Mouse (Mus musculus): ENCODE data around the gene Nxn.
A peak's percentile ranks its signal among the peaks of the same experiment; 100 is the strongest.

Gene Nxn

GRCm38 (mm10) chr11:76361422-76361821 lies 37.5 kb downstream of the Nxn start:
- no peak for DNase-seq (ENCODE audit: low spot score)

- no peak for DNase-seq (ENCODE audit: low spot score)
Observed at GRCm38 (mm10) chr11:76360255-76360654, 38.7 kb downstream of the Nxn start.

DNA sequence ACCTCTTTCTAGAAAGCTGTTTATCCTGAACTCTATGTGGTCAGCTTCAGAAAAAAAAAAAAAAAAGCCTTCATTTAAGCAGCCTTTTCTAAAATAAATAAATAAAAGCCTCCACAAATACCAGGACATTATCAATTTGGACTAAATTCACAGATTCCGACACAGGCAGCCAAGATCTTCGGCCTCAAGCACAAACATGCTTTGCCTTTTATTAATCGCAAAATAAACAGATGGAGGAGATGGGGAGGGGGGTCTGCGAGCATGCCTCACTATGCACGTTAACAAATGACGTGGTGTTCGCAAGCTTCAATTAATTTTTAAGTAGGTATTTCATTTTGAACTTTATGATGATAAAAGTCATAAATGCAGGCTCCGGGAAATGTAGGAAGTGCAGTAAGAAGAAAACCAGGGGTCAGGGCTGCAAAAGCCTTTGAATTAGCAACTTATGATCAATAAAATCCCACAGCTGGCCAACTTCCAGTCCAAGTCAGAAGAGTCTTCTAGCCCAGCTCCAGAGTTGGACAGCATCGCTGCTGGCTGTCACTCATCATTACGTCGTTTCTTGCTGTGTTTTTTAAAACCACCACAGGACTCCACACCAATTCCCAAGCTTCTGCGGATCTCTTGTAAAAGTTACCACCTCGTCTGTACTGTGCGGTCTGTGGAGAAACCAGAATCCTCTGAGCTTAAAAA lies 40.2 kb downstream of the Nxn start:
- no peak for DNase-seq (ENCODE audit: low spot score)

GRCm38 (mm10) chr11:76357464-76357863 lies 41.5 kb downstream of the Nxn start:
- DNase-seq (ENCODE audit: low spot score) = no peak

- DNase-seq (ENCODE audit: low spot score) = no peak
Observed at GRCm38 (mm10) chr11:76356091-76356490, 42.8 kb downstream of the Nxn start.

- DNase-seq (ENCODE audit: low spot score) = no peak
Observed at GRCm38 (mm10) chr11:76355425-76355824, 43.5 kb downstream of the Nxn start.

GRCm38 (mm10) chr11:76352861-76353558 lies 45.9 kb downstream of the Nxn start:
- DNase-seq (ENCODE audit: low spot score) = no peak

- no peak for DNase-seq (ENCODE audit: low spot score)
Observed at GRCm38 (mm10) chr11:76351624-76352011, 47.3 kb downstream of the Nxn start.

DNA sequence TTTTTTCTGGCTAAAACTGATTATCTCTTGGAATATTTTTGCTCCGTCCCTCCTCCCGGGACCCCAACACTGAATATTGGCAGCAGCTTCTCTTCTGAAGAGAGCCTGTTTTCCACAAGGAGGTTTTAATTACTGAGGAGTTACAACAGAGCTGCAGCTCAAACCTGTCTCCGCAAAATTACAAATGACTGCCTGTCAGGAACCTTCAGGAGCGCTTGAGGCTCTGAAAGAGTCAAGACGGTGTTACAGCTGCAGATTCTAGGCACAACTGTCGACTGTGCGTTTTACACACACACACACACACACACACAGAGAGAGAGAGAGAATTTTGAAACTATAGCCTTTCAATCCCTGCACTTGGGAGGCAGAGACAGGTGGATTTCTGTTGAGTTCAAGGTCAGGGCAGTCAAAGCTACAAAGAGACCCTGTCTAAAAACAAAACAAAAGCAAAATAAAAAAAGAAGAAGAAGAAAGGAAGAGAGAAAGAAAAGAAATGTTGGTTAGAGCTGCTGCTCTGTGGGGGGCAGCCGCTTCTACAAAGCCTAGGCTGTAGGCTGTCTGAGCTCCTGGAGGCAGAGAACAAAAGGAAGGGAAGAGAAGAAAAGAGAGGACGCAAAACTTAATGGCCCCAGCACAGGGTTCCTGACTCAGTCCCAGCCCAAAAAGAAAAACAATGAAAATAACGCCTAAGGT lies 47.9 kb downstream of the Nxn start:
- no peak for DNase-seq (ENCODE audit: low spot score)

DNA sequence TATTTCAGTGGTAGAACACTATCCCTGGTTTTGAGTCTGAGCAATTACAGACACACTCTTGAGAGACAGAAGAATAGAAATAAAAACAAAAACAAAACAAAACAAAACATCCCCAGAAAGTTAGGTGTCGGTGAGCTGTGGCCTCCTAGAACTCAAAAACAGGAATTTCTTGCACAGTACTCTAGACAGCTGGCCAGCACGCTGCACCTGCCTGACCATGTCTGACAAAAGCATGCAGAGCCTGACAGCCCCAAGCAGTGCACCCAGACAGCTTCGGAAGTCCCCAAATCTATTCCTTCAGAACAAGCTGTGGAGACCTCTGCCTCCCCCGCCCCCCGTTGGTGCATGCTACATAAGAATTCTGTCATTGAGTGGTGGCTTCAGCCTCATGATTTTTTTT lies 49.1 kb downstream of the Nxn start:
- no peak for DNase-seq (ENCODE audit: low spot score)

DNA sequence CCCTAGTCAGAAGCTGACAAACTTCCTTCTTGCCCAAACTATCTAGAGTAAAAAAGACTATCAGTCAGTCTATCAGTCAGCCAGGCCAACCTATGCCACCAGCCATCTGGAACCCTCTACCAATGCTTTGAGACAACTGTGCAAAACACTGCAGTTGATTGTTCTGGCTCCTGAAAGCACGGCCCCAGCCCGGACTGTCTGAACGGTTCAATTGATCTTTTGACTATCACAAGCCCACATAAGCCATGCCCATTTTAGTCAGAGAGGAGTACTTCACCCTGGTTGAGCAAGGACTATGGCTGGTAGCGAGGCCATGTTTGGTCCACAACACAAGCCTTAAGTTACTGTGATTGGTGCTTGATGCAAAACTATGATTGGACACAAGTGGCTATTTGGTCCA lies 51.4 kb downstream of the Nxn start:
- DNase-seq (ENCODE audit: low spot score) = no peak

DNA sequence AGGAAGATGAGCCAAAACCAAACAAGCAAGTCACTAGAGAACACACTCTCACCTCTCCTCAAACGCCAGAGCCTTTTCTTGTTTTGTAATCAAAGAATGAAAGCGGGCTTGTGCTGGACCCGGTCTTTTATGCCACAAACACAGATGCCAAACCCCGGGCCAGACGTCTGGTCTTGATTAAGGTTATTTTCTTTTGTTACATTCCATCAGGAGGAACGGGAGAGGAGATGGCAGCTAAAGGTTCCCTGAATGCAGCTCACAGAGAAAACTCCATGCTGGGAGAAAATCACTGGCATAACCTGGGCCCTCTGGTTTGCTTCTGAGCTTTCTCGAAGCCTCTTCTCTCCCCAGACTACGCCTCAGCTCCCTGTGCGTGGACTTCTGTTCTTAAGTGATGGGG lies 55.9 kb downstream of the Nxn start:
- no peak for DNase-seq (ENCODE audit: low spot score)

- DNase-seq (ENCODE audit: low spot score) = peak; percentile 38
Observed at GRCm38 (mm10) chr11:76341884-76342645, 56.9 kb downstream of the Nxn start.

- DNase-seq (ENCODE audit: low spot score) = no peak
Observed at GRCm38 (mm10) chr11:76341163-76341562, 57.8 kb downstream of the Nxn start.

DNA sequence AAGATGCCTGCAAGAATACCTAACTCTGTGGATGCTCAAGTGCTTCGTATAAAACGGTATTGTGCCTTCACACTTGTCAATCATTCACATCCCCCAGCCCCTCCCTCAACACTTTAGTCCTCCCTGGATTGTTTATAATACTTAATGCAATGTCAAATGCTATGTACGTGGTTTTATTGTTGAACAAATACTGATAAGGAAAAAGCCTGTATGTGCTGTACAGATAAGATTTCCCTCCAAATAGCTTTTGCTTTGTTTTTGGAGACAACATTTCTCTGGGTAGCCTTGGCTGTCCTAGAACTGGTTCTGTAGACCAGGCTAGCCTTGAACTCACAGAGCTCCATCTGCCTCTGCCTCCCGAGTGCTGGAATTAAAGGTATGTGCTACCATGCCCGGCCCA lies 59.1 kb downstream of the Nxn start:
- DNase-seq (ENCODE audit: low spot score) = no peak

DNA sequence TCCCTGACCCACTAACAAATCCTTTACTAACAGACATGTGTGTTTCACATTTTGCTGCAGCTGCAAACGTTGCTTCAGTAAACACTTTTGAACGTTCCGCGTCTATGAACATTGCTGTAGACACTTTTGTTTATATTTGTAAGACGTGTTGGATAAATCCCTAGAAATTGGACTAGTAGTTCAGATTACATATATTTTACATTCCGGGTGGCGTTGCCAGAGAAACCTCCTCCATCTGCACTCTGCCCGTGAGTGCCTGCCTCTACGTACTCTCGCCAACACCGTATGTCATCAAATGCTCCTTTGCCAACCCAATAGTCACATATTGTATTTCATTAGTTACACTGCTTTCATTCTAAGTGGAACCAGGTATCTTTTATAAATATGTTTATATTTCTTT lies 59.8 kb downstream of the Nxn start:
- no peak for DNase-seq (ENCODE audit: low spot score)

- DNase-seq (ENCODE audit: low spot score) = no peak
Observed at GRCm38 (mm10) chr11:76338656-76339055, 60.3 kb downstream of the Nxn start.

GRCm38 (mm10) chr11:76337764-76338163 lies 61.2 kb downstream of the Nxn start:
- DNase-seq (ENCODE audit: low spot score) = no peak

DNA sequence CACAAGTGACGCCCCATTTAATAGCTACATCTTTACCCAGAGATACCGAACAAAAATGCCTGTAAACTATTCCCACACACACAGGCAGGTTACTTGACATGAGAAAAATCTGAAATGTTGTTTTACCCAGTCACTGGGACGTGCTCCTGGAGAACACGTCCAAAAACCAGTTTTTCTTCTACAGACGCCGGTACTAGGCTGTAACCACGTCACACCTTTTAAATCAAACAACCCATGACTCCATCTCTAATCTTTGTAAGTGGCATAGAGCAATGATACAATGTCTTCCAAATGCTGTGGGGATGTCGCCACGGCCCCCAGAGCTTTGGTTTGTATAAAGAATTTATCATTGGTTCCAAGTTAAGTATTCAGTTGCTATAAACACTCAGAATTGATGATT lies 61.7 kb downstream of the Nxn start:
- no peak for DNase-seq (ENCODE audit: low spot score)

GRCm38 (mm10) chr11:76336224-76336623 lies 62.7 kb downstream of the Nxn start:
- no peak for DNase-seq (ENCODE audit: low spot score)

DNA sequence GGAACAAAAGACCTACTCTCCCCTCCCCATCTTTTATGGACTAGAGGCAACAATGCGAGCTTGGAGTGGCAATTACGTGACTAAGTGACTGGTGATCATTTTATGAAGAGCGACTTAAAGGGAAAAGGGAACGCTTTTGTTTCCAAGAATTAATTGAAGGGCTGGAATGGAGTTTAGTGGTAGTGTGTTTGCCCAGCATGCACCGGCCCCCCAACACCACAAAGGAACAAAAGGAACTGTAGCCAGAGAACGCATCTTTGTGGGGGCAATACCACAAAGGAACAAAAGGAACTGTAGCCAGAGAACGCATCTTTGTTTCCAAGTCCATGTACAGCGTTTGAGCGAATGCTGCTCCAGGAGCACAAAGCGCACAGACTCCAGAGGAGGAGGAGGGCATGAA lies 64.0 kb downstream of the Nxn start:
- DNase-seq (ENCODE audit: low spot score) = no peak

DNA sequence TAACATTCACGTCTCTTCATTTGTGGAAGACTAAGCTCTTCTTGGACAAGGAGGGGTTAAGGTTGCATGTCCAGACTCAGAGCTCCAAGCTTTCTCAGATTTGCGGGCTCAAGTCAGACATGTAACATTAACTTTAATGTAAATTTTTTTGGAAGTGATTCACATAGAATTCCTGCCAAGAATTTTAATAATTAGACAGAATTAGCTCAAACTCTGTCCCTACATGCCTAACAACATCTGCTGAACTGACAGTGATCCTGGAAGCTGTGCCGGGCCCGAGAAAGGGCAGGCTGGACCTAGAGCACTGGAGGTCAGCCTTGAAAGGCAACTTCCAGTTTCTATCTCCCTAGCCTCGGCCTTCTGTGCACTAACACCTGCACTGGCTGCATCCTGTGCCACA lies 66.7 kb downstream of the Nxn start:
- DNase-seq (ENCODE audit: low spot score) = no peak
